Comparison of ENCODE assay signal across 9 mouse cellular contexts in the genomic region with DNA sequence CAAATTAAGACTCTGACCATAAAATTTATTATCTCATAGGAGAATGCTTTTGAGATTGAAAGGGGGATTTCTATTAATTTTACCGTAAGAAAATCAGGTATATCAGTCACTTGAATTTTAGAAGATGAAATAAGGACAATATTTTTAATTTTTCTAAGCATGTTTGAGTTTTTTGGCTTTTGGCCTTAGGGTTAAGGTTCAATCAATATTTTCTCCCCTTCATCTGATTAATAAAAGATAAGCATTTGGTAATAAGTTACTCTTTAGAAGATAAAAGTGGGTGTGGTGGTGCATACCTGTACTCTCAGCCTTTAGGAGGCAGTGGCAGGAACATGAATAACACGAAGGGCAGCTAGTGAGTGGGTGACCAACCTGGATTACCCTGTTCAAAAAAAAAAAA.
"Had no signal": no experiment of that assay in that cellular context is flagged by ENCODE, and none has a peak within 500 bp of the region (broad histone marks: within the 10 kb centered on the region; RNA-seq: fewer than 3 reads in every experiment).

No protein-coding gene starts in this region.

- H3K9ac ChIP-seq: limb, embryonic 12.5 days; limb, embryonic 15.5 days; liver, embryonic 13.5 days; midbrain, embryonic 13.5 days; neural tube, embryonic 13.5 days had no signal

- H3K9me3 ChIP-seq: limb, embryonic 12.5 days; limb, embryonic 15.5 days; liver, embryonic 13.5 days; midbrain, embryonic 10.5 days; midbrain, embryonic 13.5 days; neural tube, embryonic 13.5 days had no signal

- H3K27ac ChIP-seq: kidney, postnatal 0 days; left cerebral cortex, adult 2 months; limb, embryonic 12.5 days; limb, embryonic 15.5 days; liver, embryonic 13.5 days; midbrain, embryonic 13.5 days; neural tube, embryonic 13.5 days had no signal

- H3K27me3 ChIP-seq: limb, embryonic 12.5 days; limb, embryonic 15.5 days; megakaryocyte, embryonic 14.5 days; midbrain, embryonic 13.5 days; neural tube, embryonic 13.5 days had no signal

- H3K36me3 ChIP-seq: limb, embryonic 12.5 days; limb, embryonic 15.5 days; liver, embryonic 13.5 days; midbrain, embryonic 10.5 days; midbrain, embryonic 13.5 days; neural tube, embryonic 13.5 days had no signal

- DNase-seq: liver, embryonic 13.5 days had no signal
